In the genomic region with DNA sequence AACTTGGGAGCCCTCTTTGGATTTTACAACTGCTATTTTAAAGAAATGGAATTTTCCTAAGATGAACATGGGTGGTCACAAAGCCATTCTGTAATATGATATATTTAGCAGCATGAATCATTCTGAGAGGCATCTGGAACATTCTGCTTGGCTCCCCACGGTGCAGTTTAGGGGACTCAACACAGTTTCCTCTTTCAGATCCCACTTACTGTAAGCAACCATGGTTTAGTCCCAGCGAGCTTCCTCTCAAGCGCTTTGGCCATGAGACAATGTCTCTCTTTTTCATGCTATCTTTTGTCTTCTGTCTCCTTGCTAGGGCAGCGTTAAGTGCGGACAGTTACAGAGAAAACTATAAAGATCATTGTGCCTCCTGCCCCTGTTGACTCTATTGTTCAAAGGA, we compare ENCODE assay signal across 8 mouse cellular contexts.
DNase-seq lines count a peak whose midpoint lies in the region; ATAC-seq and TF ChIP-seq lines count a peak whose summit lies in the region.

No protein-coding gene starts in this region.

- intact Hi-C loops in left cerebral cortex, postnatal 4 days (cut with DNase I), result no loop called here

- no peak for TF ChIP-seq POLR2A in brain, embryonic 14.5 days (IDR thresholded peaks at IDR 0.05; ENCODE audit: borderline replicate concordance, extremely low read depth, insufficient read depth, insufficient read length, poor library complexity, severe bottlenecking)

- TF ChIP-seq CTCF in brain, embryonic 14.5 days (IDR thresholded peaks at IDR 0.05; ENCODE audit: borderline replicate concordance, extremely low read depth, insufficient read depth, insufficient read length), result no peak

- no peak for ATAC-seq in megakaryocyte-erythroid progenitor cell, adult 5-6 weeks (replicated peaks; ENCODE audit: low FRiP score, low TSS enrichment, poor library complexity, severe bottlenecking)

- DNase-seq in kidney, adult 9 months, result peak; percentile 9
- DNase-seq in kidney, postnatal 10 days, result no peak
- DNase-seq in brain, embryonic 14.5 days (ENCODE audit: low read depth), result peak; percentile 22
- peak; percentile 23 for DNase-seq in frontal cortex, postnatal 10 days (ENCODE audit: low spot score in 2 of 2)
- peak; percentile 3 for DNase-seq in left cerebral cortex, postnatal 4 days
- no peak for DNase-seq in spleen, postnatal 36 days (ENCODE audit: low spot score in 2 of 2)
- DNase-seq in kidney, adult 18-20 months, result no peak

Comparison
In these comparisons a context has a peak if more than half of its experiments do, and no peak if none do; other contexts are left out.
1. DNase-seq: peak in kidney, adult 9 months (single experiment), brain, embryonic 14.5 days (single experiment), frontal cortex, postnatal 10 days (2 of 2) and left cerebral cortex, postnatal 4 days (single experiment); none in kidney, postnatal 10 days (single experiment), spleen, postnatal 36 days (0 of 2) and kidney, adult 18-20 months (single experiment).